Mouse (Mus musculus) yolk sac, embryonic 10.5 days (tissue): ENCODE measurements at regions not wholly inside any gene's neighbourhood (a gene's known extent, or its start where the extent isn't known, plus 50 kb on each side); places are given as distances from the start of the nearest gene placed in this dataset.

Experiments used
- DNase-seq: peaks from one replicate; pipeline ENCODE4 v3.0.0-alpha.2; 2017; ENCODE audit warnings: low spot score

DNA sequence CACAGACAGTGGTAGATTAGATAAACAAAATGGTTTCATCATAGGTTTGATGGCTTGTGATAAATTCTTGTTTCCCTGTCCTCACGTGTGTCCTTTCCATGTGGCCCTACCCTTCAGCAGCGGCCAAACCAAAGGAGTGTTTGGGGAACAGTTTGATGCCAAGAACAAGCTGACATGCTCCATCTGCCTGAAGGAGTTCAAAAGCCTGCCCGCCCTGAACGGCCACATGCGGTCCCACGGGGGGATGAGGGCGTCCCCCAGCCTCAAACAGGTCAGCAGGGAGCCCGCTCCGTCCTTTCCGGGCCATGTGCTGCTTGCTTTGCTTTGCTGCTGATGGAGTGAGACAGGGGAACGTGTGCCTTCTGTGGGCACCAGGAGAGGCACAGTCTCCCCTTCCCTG, 51.0 kb upstream of the Mrps10 start:
- no peak for DNase-seq

DNA sequence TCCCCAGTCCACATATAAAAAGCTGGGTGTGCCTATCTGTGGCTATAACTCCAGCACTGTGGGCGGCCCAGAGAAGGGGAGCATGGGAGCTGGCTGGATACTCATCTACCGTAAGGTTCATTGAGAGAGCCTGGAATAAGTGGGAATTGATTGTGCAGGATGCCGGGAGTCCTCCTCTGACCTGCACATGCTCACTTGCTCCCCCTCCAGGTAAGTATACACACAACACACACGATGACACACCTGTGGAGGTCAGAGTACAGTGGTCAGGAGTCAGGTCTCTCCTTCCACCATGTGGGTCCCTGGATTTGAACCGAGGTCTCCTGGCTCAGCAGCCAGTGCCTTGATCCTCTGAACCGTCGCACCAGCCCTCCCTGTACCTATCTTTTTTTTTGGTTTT, 55.5 kb upstream of the Mrps10 start:
- DNase-seq = no peak

DNA sequence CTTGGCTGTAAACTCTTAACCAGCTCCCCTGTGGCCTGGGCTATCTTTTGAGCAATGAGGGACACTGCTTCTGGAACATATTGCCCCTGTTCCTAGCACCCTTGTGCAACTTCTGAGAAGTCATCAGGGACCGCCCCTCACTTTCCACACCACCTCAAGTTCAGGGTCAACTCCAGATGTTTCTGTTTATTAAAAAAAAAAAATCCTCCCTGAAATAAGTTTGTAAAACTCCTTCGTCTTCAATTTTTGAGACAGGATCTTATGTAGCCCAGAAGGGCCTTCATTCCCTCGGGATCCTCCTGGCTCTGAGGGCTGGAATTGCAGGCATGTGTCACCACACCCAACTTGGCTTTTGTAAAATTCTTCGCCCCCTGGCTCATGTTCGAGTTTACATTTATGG, 57.4 kb upstream of the Mrps10 start:
- DNase-seq = no peak

DNA sequence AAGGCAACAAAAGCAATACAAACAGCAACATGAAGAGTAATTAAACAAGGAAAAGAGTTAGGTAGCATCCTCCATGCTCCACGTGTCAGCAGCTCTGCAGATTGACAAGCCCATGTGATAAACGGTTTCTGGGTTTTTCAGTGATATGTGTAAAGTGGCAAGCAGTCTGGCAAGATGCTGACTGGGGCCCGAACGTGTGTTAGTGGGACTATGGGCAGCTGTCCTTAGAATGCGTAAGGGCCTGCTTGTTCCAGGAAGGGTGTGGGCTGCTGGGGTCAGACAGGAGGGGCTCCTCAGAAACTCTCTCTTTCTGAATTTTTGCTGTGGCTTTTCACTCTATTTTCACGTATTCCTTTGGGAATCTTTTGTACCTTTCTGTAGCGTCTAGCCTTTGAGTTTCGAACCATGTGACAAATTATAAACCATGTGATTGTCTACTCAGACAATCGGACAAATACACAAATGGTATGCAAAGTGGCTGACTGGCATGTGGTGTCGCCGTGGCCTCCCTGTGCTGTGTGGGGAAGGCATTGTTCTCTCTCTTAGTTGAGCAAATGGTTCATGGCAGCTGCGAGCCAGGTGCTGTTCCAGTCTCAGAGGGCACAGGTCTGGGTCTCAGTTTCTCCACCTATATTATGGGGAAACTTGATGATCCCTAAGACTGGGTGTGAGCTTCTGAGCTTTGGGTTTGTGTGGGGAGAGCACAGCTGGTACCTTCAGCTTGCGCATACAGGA, 62.5 kb upstream of the Mrps10 start:
- DNase-seq = no peak

DNA sequence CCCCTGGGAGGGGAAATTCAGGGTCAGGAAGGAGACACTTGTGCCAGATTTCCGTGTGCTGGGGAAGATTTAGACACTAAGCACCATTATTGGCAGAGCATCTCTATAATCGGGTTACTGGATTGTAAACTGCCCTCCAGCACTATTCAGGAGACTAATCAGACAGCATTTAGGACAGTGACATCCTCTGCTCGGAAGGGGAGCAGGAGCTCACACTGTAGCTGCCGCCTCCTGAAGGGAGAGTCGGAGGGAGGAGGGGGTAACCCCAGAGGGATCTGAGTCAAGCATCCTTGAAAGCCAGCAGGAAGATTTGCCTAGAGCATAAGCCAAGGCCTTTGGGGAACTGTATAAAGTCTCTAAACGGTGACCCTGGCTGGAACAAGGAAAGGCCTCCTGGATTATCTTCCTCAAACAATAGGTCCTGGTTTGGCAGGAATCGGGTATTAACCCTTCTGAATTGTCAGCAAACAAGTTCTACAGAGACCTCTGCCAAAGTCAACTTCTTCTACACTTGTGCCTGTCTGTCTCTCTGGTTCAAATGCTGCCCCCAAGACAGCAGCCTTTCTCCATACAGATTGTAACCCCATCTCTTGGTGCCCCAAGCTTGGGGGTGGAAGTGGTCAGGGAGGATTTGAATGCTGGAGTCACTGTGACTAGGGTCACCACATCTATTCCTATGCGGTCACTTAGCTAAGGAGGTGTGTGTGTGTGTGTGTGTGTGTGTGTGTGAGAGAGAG, 64.1 kb upstream of the Mrps10 start:
- no peak for DNase-seq

DNA sequence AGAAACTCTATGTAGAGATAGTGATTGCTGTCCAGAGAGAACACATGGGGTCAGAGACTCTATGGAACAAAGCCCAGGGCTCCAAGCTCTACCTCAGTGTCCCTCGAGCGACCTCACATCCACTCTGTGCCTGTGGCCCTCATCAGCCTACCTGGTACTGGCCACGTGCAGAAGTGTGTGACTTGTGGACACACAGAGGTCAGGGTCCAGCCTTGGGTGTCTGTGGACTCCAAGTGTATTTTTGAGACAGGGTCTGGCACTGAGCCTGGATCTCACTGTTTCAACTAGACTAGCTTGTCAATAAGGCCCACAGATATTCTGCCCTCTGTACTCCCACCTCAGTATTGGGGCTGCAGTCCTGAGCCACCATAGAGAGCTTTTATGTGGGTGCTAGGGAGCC, 65.1 kb upstream of the Mrps10 start:
- DNase-seq = no peak

DNA sequence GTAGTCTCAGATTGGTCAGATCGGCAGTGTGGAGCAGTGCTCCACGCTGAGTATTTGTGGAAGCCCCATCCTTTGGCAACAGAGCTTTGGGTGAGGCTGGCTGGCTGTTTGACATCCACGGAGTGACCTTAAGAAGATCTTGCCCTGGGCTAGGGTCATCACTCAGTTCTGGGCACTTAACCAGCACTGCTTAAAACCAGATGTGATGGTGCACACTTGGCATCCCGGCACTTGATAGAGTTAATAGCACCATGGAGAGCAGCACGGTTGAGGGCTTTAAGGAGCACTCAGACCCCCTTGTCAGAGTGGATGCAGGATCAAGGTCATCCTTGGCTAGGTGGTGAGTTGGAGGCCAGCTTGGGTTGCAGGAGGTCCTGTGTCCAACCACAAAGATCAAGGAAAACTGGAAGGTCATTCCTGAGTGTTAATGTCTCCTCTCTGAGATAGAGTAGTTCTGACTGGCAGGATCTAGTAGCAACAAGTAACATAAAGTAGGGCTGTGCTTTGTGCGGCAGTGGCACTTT, 70.2 kb upstream of the Mrps10 start:
- no peak for DNase-seq

DNA sequence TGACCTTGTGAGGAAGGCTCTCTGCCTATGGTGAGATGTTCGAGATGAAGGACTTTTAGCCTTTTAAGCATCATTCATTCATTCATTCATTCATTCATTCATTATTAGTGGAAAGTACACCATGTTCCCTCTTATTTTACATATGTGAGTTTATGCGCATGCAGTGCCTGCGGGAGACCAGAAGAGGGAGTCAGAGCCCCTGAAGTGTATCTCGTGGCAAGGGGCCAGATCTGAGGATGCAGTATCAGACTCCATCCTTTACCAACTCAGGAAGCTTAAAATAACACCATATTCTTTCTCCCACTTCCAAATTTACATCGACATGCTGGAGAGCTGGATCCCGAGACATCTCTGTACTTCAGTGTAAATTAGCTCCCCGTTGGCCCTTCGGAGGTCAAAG, 70.7 kb upstream of the Mrps10 start:
- no peak for DNase-seq

DNA sequence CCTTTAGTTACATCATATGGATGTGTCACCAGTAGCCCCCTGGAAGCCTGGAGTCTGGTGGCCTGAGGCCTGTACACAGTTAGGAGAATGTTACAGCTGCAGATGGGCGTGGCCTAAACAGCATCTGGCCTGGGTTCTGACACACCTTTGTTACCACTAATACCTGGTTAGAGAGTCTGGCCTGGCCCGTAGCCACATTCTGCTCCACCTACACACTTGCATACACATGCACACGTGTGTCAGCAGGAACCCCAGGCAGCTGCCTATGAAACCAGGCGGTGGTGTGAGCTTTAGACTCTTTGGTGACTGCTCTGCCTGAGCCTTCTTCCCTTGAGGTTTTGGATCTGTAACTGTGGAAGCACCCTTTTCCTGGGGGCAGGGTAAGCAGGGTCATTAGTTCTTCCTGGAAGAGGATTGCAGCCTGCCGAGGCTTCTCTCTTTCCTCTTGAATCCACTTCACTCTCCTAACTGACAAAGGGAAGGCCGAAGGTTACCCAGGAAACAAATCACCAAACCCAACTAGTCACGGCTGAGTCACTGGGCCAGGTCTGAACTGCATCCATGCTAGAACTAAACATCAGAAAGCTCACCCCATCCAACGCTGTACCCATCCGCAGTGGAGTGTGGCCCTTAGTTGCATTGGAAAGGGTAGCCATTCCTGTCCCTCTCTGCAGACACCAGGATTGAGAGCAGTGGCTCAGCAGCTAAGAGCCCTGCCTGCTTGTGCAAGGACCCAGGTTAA, 71.8 kb upstream of the Mrps10 start:
- DNase-seq = no peak

DNA sequence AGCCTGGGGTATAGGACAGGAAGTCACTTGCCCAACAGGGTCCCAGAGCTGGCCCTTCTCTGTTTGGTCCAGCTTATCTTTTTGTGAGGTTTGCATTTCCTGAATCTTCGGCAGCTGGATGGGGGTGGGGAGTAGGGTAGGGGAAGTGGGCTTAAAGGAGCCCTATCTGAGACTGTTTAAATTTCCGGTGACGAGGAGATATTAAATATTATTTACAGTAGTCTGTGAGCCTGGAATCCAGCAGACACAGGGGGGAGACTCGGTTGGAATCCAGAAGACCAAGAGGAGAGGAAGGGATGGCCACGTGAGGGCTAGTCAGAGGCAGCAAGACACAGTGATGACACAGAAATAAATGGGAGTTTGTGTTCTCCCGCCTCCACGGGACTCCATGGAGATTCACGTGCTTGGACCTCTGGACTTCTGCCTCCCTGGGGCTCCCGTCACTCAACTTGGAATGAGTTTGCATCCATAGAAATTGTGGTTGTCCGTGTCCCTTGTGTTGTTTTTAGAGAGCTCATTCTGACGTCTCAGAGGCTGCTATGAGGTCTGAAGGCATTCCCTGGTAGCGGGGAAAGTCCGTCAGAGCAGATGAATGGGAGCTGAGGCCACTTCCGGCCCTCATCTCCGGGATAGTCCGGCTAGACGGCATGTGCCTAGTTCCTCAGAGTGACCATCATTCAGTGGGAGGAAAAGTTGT, 73.2 kb upstream of the Mrps10 start:
- DNase-seq = peak; percentile 25

DNA sequence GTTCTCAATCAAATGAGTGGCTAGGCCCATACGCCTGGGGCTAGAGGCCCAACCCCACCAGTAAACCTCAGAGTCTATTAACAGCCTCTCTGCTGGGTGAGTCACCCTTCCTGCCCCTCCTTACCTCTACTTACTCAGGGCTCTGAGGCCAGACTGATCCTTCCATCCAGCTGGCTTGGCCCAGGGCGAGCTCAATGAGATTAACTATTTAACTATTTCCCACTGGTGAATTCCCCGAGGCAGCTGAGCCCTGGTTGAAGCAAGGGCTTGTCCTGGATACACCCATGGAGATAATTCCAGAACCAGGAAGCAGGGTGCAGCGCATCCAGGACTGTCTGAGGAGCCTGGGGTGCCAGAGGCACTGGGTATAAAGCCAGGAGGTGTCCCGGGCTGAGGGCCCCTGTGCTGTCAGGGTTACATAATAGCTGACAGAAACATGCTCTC, 74.6 kb upstream of the Mrps10 start:
- no peak for DNase-seq

DNA sequence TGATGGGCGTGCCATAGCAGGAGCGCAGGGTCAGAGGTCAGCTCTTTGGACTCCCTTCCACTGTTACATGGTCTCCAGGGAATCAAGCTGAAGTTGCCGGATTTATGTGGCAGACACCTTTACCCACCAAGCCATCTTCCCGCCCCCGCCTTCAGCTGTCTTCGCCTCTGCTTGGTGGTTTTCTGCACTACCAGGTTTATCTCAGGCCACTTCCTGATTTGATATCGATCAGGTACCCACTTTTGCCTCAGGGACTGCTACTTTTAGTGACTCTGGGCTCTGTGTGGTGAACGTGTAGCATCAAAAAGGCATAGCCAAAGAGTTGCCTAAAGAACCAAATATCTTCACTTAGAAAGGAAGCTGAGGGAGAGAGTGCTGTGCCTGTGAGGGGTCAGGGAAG, 75.5 kb upstream of the Mrps10 start:
- DNase-seq = no peak

DNA sequence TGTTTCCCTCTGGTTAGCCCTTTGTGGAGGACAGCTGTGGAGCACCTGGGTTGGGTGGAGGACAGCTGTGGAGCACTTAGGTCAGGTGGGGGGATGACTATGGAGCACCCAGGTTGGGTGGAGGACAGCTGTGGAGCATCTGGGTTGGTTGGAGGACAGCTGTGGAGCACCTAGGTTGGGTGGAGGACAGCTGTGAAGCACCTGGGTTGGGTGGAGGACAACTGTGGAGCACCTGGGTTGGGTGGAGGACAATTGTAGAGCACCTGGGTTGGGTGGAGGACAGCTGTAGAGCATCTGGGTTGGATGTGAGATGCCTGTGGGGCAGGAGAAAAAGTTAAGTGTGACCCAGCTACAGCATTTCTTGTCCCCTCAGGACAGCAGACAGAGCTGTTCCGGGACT, 77.1 kb upstream of the Mrps10 start:
- no peak for DNase-seq

DNA sequence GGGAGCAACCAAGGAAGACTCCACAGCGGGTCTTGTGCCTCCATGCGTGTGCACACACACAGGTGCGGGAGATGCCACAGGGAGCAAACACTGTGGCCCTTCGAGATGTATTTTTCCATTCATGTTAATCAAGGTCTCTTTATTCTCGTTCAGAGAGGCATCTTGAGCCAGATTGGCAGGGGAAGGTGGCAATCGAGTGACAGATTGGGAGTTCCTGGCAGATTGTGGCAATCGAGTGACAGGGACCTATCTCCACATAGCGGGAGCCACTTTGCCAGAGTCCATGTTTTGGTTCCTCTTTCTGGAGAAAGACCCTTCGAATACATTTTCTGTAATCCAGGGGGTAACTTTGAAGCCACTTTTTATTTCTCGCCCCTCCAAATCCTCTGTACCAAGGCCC, 83.1 kb upstream of the Mrps10 start:
- no peak for DNase-seq

DNA sequence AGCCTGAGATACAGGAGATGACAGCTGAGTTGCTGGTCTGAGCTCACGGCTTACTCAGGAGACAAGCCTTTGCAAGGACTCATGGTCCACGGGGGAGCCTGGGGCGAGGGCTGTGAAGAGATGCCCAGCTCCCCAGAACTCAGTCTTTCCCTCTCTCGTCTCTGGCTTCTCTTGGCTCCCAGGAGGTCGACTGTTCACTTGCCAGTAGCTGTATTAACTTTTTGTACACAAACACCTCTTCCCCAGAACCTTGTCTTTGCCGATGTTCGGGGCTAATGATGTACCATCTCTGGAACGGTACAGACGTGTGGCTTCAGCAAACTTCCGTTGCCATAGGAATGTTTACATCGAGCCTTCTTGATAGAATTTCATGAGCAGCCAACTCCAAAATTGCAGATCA, 84.5 kb upstream of the Mrps10 start:
- no peak for DNase-seq

DNA sequence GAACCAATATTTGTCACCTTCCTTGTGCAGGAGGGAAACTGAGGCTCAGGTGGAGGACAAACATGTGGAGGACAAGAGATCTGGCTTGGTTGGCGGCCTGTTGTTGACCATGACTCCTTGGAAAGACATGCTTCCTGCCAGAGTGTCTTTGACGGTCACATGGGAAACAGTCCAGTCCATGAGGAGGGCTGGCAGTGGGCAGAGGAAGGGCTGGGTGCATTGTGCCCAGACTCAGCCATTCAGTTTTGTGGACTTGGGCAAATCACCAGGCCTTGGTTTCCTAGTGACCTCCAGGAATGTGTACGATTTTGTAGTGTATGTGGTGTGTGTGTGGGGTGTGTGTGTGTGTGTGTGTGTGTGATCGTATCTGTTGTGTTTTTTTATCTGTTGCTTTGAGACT, 85.5 kb upstream of the Mrps10 start:
- DNase-seq = no peak

DNA sequence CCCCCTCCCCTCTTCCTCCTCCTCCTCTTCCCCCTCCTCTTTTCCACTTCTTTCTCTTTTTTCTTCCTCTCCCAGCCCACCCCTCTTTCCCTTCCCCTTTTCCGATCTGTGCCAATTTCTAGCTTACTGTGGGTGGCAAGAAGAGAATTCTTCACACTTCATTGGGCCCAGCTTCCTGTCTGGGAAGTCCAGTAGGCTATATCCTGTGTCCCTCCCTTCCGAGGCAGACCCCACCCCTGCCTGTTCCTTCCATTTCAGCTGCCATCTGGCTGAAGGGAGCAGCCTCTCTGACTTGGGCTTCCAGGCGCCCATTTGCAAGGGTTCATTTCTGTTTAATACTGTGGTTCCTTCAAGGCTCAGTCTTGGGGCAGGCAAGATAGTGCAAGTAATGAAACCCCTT, 86.2 kb upstream of the Mrps10 start:
- DNase-seq = no peak

DNA sequence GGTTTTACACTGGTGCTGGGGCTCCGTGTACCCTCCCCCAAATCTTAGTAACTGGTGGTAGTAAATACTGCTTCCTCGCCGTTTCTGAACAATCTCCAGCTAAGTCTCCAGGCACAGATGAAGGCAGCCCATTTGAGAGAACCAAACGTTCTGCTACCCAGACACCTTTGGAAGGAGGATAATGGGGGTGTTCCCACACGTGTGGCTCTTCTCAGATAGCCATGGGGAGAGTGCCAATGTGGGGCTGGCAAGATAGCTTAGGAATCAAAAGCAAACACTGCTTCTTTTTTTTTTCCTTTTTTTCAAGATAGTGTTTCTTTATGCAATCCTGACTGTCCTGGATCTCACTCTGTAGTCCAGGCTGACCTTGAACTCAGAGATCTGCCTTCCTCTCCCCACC, 90.8 kb upstream of the Mrps10 start:
- DNase-seq = no peak

DNA sequence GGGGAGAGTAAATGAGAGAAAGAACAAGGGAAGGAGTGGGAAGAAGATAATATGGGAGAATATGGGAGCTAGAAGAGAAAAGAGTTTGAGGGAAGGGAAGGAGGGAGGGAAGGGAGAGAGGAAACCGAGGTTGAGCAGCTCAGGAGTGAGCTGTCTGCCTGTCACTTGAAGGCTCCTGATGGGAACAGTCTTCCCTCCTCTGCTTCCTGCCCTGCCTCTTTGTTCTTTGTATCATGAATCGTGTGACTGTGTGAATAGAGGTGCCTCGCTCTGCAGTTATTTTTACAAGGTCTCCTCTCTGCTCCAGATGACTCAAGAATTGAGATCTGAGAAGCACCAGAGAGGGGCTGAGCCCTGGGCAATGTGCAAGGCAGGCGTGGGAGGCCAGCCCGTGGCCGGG, 92.0 kb upstream of the Mrps10 start:
- DNase-seq = no peak

DNA sequence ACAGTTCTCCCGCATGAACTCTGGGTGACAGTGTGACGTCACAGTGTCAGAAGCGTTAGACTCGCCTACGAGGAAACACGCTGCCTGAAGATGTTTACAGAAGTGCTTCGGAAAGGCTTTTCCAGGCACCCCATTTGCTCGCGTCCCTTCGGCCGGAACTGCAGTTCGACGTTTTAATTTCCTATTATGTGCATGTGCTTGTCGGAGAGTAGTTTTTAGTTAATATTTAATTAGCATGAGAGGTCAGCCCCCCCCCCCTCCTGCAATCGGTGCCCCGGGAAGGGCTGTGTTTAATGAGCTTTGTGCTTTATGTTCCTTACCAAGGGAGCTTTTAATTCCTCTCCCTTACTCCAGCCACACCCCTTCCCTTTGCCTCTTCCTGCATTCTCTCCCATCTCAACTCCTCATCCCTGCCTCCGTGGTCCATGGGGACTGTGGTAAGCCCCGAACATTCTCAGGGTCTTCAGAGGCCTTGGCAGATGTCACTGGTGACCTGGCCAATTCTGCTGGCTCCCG, 92.8 kb upstream of the Mrps10 start:
- no peak for DNase-seq

DNA sequence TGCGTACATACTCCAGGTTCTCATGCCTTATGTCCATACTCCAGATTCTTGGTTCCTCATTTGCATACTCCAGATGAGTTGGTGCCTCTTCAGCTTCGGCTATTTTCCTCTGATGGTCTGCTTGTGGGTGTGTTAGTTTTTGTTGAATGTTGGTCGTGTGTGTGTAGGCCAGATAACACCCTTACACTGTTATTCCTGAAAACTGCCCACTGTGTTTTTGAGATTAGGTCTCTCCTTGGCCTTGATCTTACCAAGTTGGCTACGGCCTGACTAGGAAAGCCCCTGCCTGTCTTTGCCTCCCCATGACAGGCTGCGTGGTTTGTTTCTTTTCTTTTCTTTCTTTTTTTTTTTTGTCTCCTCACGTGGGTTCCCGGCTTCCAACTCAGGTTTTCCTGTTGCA, 95.4 kb upstream of the Mrps10 start:
- DNase-seq = no peak
